Mouse (Mus musculus) heart, embryonic 12.5 days (tissue): ENCODE data around the gene Cog4. TPM values are rescaled to one million over a fixed set of nuclear protein-coding genes. Genes with fewer than 3 reads are reported as not detected.

Experiments used
- ATAC-seq: fragments of 200-750 bp; cut with Nextera tagmentation; 2 replicates; pipeline ENCODE4 v1.8.0; 2017; ENCODE audit warnings: moderate TSS enrichment, moderate library complexity; ENCODE audit not compliant: insufficient number of reproducible peaks, low FRiP score
- H3K27ac ChIP-seq: fragments of 300-500 bp; sonication (generic); 2 replicates; pipeline ENCODE4 v1.5.1; 2016; ENCODE audit warnings: mild to moderate bottlenecking, moderate library complexity; ENCODE audit not compliant: poor library complexity, severe bottlenecking
- H3K27me3 ChIP-seq: fragments of 300-500 bp; sonication (generic); replicated peaks from 2 replicates; pipeline ENCODE4 v1.6.1; 2016; ENCODE audit warnings: mild to moderate bottlenecking, moderate library complexity
- H3K36me3 ChIP-seq: fragments of 300-500 bp; sonication (generic); 2 replicates; pipeline ENCODE4 v1.6.1; 2016; ENCODE audit warnings: mild to moderate bottlenecking, moderate library complexity
- H3K4me1 ChIP-seq: fragments of 300-500 bp; sonication (generic); replicated peaks from 2 replicates; pipeline ENCODE4 v1.6.1; 2016; ENCODE audit warnings: mild to moderate bottlenecking
- H3K4me2 ChIP-seq: fragments of 300-500 bp; sonication (generic); 2 replicates; pipeline ENCODE4 v1.6.1; 2016; ENCODE audit warnings: mild to moderate bottlenecking, moderate library complexity
- H3K4me3 ChIP-seq: fragments of 300-500 bp; sonication (generic); 2 replicates; pipeline ENCODE4 v1.5.1; 2016; ENCODE audit warnings: mild to moderate bottlenecking
- H3K9ac ChIP-seq: fragments of 300-500 bp; sonication (generic); 2 replicates; pipeline ENCODE4 v1.6.1; 2016; ENCODE audit warnings: mild to moderate bottlenecking, moderate library complexity
- H3K9me3 ChIP-seq: fragments of 300-500 bp; sonication (generic); replicated peaks from 2 replicates; pipeline ENCODE4 v1.6.1; 2016; ENCODE audit warnings: mild to moderate bottlenecking, moderate library complexity
- WGBS: fragments of 180-500 bp; shearing (Covaris S2); methylation state at CpG from one replicate; pipeline ENCODE4 v1.1.7; 2016; 5-methylcytosine and 5-hydroxymethylcytosine counted together
- polyA plus RNA-seq: library from polyadenylated mRNA; unstranded; fragments of >200 nt; fragmentation: Nextera tagmentation; extraction: Ambion mirVana; gene quantifications from 2 replicates; pipeline ENCODE4 v1.2.1, GENCODE M21; 2016

Cog4 gene
- polyA plus RNA-seq, 1 experiment from 2014 or later: 65.2 TPM

- H3K36me3 ChIP-seq: peaks cover 57% of the 10 kb centered on the region
- ATAC-seq: no peak
Observed at GRCm38 (mm10) chr8:110892040-110892439, 45.6 kb downstream of the Cog4 start.

GRCm38 (mm10) chr8:110892913-110893312 lies 46.5 kb downstream of the Cog4 start:
- Histone ChIP-seq H3K9me3 (no peaks in the 10 kb centered on the region), H3K9ac (no peak overlapping the region), H3K4me1 (peaks cover 8% of the 10 kb centered on the region), H3K27me3 (no peaks in the 10 kb centered on the region), H3K36me3 (peaks cover 57% of the 10 kb centered on the region), H3K27ac (no peak overlapping the region), H3K4me2 (no peak overlapping the region), H3K4me3 (no peak overlapping the region)
- no peak for ATAC-seq
- 92% methylated on average over 2 of the region's 2 CpGs for WGBS

More at GRCm38 (mm10) chr8:110892040-110892439, 45.6 kb downstream of the Cog4 start:
- no peak overlapping the region for H3K27ac ChIP-seq
- H3K9me3 ChIP-seq: no peaks in the 10 kb centered on the region
- H3K9ac ChIP-seq: no peak overlapping the region
- H3K4me2 ChIP-seq: no peak overlapping the region
- no peak overlapping the region for H3K4me3 ChIP-seq
- no peaks in the 10 kb centered on the region for H3K27me3 ChIP-seq
- WGBS: 83% methylated on average over 7 of the region's 7 CpGs
- H3K4me1 ChIP-seq: peaks cover 8% of the 10 kb centered on the region

- WGBS: 79% methylated on average over 10 of the region's 10 CpGs
- Histone ChIP-seq H3K4me3 (no peak overlapping the region), H3K4me1 (peaks cover 6% of the 10 kb centered on the region), H3K27me3 (no peaks in the 10 kb centered on the region), H3K36me3 (peaks cover 58% of the 10 kb centered on the region), H3K9me3 (no peaks in the 10 kb centered on the region), H3K9ac (no peak overlapping the region), H3K27ac (no peak overlapping the region), H3K4me2 (no peak overlapping the region)
- ATAC-seq: no peak
Observed at GRCm38 (mm10) chr8:110894851-110895250, 48.5 kb downstream of the Cog4 start.

- Histone ChIP-seq H3K36me3 (peaks cover 56% of the 10 kb centered on the region), H3K4me3 (no peak overlapping the region), H3K27ac (no peak overlapping the region), H3K27me3 (no peaks in the 10 kb centered on the region), H3K9me3 (no peaks in the 10 kb centered on the region), H3K4me2 (no peak overlapping the region), H3K4me1 (peaks cover 2% of the 10 kb centered on the region; the same call in 1 of the 2 replicates), H3K9ac (no peak overlapping the region)
- ATAC-seq: no peak
- 66% methylated on average over 9 of the region's 9 CpGs for WGBS
Observed at GRCm38 (mm10) chr8:110895254-110895653, 48.9 kb downstream of the Cog4 start.

- Histone ChIP-seq H3K9ac (no peak overlapping the region), H3K4me3 (no peak overlapping the region), H3K4me2 (no peak overlapping the region), H3K36me3 (peaks cover 51% of the 10 kb centered on the region), H3K9me3 (no peaks in the 10 kb centered on the region), H3K4me1 (no peaks in the 10 kb centered on the region), H3K27ac (no peak overlapping the region), H3K27me3 (no peaks in the 10 kb centered on the region)
- ATAC-seq: no peak
- WGBS: 93% methylated on average over 13 of the region's 13 CpGs
Observed at GRCm38 (mm10) chr8:110895812-110896211, 49.4 kb downstream of the Cog4 start.

- Histone ChIP-seq H3K9ac (no peak overlapping the region), H3K36me3 (peaks cover 42% of the 10 kb centered on the region), H3K27ac (no peak overlapping the region), H3K4me3 (no peak overlapping the region), H3K4me1 (peaks cover 6% of the 10 kb centered on the region; the same call in 1 of the 2 replicates), H3K4me2 (no peak overlapping the region), H3K27me3 (no peaks in the 10 kb centered on the region), H3K9me3 (no peaks in the 10 kb centered on the region)
- WGBS: 89% methylated on average over 6 of the region's 6 CpGs
- ATAC-seq: no peak
Observed at GRCm38 (mm10) chr8:110897495-110897894, 51.1 kb downstream of the Cog4 start.

- Histone ChIP-seq H3K36me3 (peaks cover 25% of the 10 kb centered on the region), H3K9ac (no peak overlapping the region), H3K27me3 (no peaks in the 10 kb centered on the region), H3K4me1 (peaks cover 6% of the 10 kb centered on the region; the same call in 1 of the 2 replicates), H3K4me3 (no peak overlapping the region), H3K27ac (no peak overlapping the region), H3K9me3 (no peaks in the 10 kb centered on the region), H3K4me2 (no peak overlapping the region)
- ATAC-seq: no peak
- WGBS: 73% methylated on average over 3 of the region's 3 CpGs
Observed at GRCm38 (mm10) chr8:110901056-110901455, 54.7 kb downstream of the Cog4 start.

GRCm38 (mm10) chr8:110901839-110902578 lies 55.6 kb downstream of the Cog4 start, which contains the start of gene Fuk:
Gene Fuk, minus strand, starts transcription at chr8:110902488.
- peak; percentile 91 for ATAC-seq
- H3K4me3 ChIP-seq: peak within 1 kb of the TSS; percentile 93
- WGBS: 3% methylated on average over 30 of the region's 30 CpGs
- H3K9ac ChIP-seq: peak within 1 kb of the TSS; percentile 81
- H3K4me1 ChIP-seq: peaks cover 6% of the 10 kb centered on the region; the same call in 1 of the 2 replicates
- no peaks in the 10 kb centered on the region for H3K27me3 ChIP-seq
- no peak within 1 kb of the TSS for H3K27ac ChIP-seq
- peaks cover 25% of the 10 kb centered on the region for H3K36me3 ChIP-seq
- peak within 1 kb of the TSS; percentile 70 for H3K4me2 ChIP-seq
- H3K9me3 ChIP-seq: no peaks in the 10 kb centered on the region

- 61% methylated on average over 2 of the region's 2 CpGs for WGBS
- H3K9ac ChIP-seq: peak overlapping the region; percentile 81; the same call in 1 of the 2 replicates
Observed at GRCm38 (mm10) chr8:110902579-110902965, 56.2 kb downstream of the Cog4 start.

GRCm38 (mm10) chr8:110905404-110905803 lies 59.0 kb downstream of the Cog4 start:
- no peak for ATAC-seq
- H3K9ac ChIP-seq: no peak overlapping the region

More at GRCm38 (mm10) chr8:110902579-110902965, 56.2 kb downstream of the Cog4 start:
- H3K4me2 ChIP-seq: peak overlapping the region; percentile 70
- H3K36me3 ChIP-seq: peaks cover 21% of the 10 kb centered on the region
- no peaks in the 10 kb centered on the region for H3K9me3 ChIP-seq
- peaks cover 6% of the 10 kb centered on the region; the same call in 1 of the 2 replicates for H3K4me1 ChIP-seq
- H3K27ac ChIP-seq: no peak overlapping the region
- no peak for ATAC-seq
- H3K4me3 ChIP-seq: peak overlapping the region; percentile 93
- no peaks in the 10 kb centered on the region for H3K27me3 ChIP-seq

GRCm38 (mm10) chr8:110906682-110907081 lies 60.3 kb downstream of the Cog4 start:
- no peak for ATAC-seq
- H3K4me3 ChIP-seq: no peak overlapping the region
- 88% methylated on average over 1 of the region's 1 CpGs for WGBS
- H3K36me3 ChIP-seq: no peaks in the 10 kb centered on the region
- H3K4me1 ChIP-seq: 0 out of 2 replicates have a peak, but pooled peaks cover under 1% of the 10 kb centered on the region
- H3K27me3 ChIP-seq: no peaks in the 10 kb centered on the region
- no peaks in the 10 kb centered on the region for H3K9me3 ChIP-seq
- H3K4me2 ChIP-seq: no peak overlapping the region
- no peak overlapping the region for H3K27ac ChIP-seq
- H3K9ac ChIP-seq: no peak overlapping the region

More at GRCm38 (mm10) chr8:110905404-110905803, 59.0 kb downstream of the Cog4 start:
- H3K27ac ChIP-seq: no peak overlapping the region
- H3K4me1 ChIP-seq: peaks cover 6% of the 10 kb centered on the region; the same call in 1 of the 2 replicates
- no peaks in the 10 kb centered on the region for H3K36me3 ChIP-seq
- WGBS: 86% methylated on average over 6 of the region's 6 CpGs
- H3K4me2 ChIP-seq: no peak overlapping the region
- no peaks in the 10 kb centered on the region for H3K27me3 ChIP-seq
- H3K4me3 ChIP-seq: no peak overlapping the region
- H3K9me3 ChIP-seq: no peaks in the 10 kb centered on the region
